Mouse (Mus musculus) cerebellum, postnatal 4 days (tissue): ENCODE measurements around the gene Ap3m1.

Experiments used
- DNase-seq, 2 experiments: peaks; one replicate each; pipeline ENCODE4 v3.0.0; 2022; ENCODE audit warnings: low spot score in 2 of 2, mixed read lengths in 1 of 2

Ap3m1 gene

DNA sequence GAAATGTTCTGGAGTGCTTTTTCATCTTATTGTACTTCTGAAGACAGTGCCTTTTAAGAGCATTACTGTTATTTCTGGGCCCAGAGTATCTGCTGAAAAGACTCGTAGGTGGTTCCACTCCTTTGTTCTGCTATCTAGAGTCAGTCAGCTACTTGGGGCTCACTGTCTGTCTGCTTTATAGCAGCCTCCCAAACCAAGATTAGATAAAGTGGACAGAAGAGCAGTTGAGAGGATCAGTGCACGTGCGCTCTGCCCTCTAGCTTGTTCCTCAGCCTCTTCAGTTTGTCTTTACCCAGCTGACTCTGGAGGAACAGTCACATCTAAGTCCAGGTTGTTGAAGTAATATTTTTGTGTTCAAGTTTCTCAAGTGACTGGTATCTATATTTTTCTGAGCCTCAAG is 21.7 kb upstream of the Ap3m1 start:
- DNase-seq: no peak

DNA sequence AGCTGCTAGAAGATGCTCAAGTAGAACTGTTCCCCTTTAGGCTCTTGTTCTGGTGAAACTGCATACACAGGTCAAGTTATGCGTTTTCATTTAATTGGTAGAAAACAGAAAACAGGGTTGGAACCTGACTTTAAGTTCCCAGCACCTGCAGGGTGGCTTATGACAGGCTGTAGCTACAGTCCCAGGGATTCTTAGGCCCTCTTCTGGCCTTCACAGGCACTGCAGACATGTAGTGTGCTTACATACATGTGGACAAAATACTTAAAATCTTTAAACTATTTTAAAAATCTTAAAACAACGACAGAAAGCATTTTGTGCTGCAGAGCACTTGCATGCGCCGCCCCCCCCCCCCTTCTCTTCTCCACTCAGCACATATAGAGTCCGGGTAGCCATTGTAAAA is 17.3 kb upstream of the Ap3m1 start:
- no peak for DNase-seq

DNA sequence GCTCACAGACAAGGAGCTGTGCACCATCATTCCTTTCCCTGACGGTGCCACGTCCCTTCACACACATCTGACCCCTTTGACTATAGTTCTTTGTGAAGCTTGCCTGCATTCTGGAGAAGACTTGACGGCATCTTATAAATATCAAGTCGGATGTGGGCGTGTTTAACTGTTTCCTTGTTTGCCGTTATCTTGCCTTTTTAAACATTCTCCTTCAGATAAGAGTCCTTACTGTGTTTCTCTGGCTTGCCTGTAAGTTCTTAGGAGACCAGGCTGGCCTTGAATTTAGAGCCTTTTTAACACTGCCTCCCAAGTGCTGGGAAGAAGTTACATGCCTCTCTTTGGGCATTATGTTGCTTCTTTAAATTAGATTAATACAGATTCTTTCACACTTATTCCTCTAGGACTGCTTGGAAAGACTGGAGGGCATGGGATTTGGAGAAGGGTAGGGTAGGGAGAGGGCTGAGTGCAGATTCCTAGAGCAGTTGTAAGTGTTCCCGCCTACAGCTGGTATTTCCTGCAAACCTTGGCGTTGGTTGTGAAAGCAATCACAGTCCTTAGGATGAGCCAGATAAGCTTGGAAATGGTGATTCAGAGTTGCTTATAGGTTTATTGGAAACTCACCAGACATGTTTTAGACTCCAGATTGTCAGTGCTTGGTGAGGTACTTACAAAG is 13.3 kb upstream of the Ap3m1 start:
- no peak for DNase-seq

DNA sequence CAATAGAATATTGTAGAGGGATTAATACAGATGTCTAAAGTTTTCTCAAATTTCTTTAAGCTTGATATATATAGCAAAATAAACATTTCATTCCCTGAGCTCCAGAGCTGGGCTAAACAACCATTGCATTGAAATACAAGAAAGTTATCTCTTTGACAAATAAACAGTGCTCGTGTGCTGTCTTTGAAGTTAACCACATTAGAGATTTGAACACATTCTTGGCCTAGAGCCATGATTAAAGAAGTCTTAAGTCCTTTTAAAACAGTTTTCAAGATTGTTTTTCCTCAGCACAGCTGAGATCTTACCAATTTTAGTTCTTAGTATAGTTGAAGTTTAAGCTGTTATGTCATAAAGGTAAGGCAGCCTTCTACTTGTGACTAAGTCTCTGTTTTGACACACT is 12.0 kb upstream of the Ap3m1 start:
- DNase-seq: no peak

DNA sequence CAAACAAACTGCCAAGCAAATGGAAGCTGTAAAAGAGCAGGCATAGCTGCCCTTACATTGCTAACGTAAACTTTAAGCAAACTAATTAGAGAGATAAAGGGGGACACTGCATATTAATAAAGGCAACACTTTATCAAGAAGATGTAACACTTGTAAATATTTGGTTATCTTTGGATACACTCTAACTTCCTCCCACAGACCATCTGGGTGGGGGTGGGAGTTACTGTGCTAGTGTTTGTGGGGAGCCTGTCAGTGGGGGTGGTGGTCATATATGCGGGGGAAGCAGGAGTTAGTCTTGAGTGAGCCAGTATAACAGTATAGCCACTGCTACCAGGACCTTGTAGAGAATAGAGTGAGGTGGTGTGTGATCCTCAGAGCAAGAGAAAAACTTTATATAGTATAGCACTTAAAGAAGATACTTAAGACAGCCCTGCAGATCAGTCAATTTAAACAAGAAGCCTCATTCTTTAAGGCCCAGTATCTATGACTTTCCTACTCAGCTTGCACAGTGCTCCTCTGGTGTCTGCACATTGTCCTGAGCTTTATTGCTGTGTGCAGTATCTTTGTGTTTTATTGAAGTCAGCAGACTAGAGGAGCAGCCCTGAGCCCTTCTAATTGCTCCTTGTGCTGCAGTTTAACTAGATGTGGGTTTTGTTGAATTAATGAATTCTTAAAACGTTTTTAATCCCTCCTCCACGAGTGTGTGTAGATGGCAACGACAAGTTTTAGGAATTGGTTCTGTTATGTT is 10.6 kb upstream of the Ap3m1 start:
- no peak for DNase-seq

DNA sequence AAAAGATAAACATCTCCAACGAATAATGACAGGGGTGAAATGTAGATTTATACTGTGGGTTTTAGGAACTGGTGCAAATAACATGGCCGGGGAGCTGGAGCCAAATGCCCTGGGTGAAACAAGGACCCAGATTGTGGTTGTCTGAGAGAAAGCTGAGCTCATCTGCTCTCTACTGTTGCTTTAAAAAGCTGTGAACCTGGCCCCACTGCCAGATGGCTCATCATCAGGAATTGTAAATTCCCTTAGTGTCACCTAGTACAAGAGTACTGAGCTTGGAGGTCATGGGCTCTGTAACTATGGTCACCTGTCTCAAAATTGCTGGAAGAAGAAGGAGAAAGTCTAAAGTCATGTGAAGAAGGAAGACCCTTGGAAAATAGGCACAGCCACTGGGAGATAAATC is 6.7 kb upstream of the Ap3m1 start:
- no peak for DNase-seq

GRCm38 (mm10) chr14:21053586-21053985 is 1.3 kb upstream of the Ap3m1 start:
- no peak for DNase-seq

DNA sequence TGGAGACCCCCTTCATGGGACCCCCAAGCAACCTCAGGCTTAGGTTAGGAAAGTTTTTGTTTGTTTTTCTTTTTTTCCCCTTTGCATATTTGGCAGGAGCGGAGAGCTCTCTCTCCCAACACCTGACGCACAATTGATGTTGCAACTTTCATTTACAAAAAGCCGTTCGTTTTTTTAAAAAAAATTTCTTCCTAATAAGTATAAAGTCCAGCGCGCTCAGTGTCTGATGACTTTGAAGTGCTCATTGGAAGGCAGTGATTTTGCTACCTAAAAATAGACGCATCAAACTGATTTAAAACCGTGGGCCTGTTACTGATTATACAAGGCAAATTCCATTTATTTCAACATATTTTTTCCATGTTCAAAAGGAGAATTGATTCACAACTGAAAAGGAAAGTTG is 843 bp upstream of the Ap3m1 start:
- no peak for DNase-seq

DNA sequence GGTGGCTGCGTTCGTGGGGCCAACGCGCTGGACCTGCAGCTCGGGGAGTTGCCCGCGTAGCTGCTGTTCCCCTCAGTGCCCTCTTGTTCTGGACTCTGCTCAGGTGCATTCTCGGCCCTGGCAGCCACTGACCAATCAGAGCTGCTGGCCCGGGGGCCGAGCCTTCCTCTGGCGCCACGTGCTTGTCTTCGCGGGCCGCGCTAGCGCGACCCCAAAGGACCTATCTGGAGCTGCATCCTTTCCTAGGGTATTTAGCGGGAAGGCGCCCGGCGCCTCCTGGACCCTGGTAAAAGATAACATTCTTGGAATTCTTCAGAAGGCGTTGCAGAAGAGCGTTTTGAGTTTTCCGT is 448 bp upstream of the Ap3m1 start:
- peak; percentile 38 to 70 for DNase-seq

- DNase-seq: no peak
Measured at GRCm38 (mm10) chr14:21051380-21052111, 762 bp downstream of the Ap3m1 start.

DNA sequence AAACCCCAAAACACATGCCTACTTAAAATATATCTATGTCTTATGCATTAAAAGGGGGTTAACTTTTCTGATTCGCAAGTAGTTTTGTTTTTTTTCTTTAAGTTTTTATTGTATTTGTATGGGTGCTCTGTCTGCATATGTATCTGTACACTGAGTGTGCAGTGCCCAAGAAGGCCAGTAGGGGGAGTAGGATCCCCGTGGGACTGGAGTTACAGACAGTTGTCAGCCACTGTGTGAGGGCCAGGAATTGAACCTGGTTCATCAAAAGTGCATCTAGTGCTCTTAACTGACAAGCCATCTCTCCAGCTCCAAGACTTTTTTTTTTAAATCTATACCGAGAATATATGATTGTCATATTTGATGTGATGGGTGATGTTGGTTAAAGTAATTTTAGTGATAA is 1.6 kb downstream of the Ap3m1 start:
- peak in 1 of 2 experiments; percentile 34 for DNase-seq

- peak in 1 of 2 experiments; percentile 16 for DNase-seq
Measured at GRCm38 (mm10) chr14:21048879-21049278, 3.4 kb downstream of the Ap3m1 start.

DNA sequence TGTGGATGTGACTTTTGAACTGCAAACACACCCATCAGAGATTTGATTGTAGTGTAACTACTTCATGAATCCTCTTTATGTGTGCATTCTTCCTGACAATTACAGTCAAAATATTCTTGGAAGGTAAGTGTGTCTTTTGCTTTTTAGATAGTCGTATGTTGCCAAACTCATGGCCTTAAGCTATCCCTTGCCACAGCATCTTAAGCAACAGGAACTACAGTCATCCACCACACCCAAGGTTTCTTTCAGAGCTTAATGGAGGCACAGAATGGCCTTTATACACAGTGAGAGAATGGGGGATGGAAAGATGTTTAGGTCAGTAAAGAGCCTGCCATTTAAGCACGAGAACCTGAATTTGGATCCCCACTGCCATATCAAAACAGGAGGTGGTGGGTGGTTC is 4.5 kb downstream of the Ap3m1 start:
- no peak for DNase-seq

- DNase-seq: no peak
Measured at GRCm38 (mm10) chr14:21039623-21040022, 12.7 kb downstream of the Ap3m1 start.

DNA sequence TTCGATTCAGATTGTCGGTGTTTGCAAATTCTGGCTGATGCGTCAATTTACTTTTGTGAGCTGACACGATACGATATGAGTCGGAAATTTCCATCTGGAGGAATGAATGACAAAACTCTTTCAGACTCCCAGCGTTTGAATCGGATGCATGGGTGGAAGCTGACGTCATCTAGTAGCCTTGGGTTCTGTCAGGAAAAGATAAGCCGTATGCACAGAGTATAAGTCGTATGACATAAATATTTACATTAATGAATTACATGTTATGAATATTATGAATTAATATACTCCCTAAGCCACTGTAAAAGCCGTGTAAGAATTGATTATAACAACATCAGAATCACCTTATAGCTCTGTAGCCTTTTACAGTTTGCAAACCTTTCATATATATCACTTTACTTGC is 13.2 kb downstream of the Ap3m1 start:
- DNase-seq: no peak

- no peak for DNase-seq
Measured at GRCm38 (mm10) chr14:21034791-21035190, 17.5 kb downstream of the Ap3m1 start.

DNA sequence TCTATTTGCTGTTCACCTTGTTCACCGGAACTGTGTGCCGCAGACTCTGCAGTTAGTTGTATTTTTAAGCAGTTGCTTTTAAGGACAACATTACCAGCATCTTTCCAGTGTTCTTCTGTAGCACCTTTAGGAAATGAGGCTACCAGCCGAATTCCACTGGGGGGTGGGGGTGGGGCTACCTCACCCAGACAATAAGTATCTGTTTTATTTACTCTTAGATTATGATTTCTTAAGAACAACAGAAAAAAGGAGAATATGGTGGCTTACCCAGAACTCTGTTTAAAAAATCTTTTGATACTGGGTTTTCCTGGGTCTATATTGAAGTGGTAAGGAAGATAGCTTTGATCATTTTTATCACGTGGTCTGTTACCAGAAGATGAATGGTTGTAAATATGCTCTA is 18.0 kb downstream of the Ap3m1 start:
- DNase-seq: no peak

- no peak for DNase-seq
Measured at GRCm38 (mm10) chr14:21031783-21032511, 20.4 kb downstream of the Ap3m1 start.

- no peak for DNase-seq
Measured at GRCm38 (mm10) chr14:21029025-21029659, 23.2 kb downstream of the Ap3m1 start.

DNA sequence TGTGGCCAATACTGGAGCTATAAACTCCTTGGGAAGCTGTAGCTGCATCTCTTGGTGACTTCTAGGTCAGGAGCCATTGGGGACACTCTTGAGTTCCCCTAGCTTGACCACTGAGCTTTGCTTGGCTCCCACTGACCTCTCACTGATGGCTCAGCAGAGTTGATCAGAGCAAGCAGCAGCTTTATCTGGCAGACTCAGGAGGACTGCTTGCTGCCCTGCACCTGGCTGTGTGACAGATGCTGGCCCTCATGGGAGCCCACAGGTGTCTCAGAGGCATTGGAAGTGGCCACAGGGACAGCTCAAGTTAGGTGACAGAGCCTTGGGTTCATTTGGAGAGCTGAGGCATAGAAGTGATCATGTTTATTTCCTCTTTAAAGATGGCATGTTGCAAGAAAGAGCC is 24.8 kb downstream of the Ap3m1 start:
- DNase-seq: no peak

DNA sequence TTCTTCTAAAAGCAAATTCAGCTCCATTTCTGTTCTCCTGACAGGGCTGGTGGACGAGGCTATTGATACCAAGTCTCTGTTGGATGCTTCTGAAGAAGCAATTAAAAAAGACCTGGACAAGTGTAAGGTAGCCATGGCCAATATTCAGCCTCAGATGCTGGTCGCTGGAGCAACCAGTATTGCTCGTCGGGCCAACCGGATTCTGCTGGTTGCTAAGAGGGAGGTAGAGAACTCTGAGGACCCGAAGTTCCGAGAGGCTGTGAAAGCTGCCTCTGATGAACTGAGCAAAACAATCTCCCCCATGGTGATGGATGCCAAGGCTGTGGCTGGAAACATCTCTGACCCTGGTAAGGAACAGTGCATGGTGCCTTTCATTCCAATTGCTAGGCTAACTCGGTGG is 31.9 kb downstream of the Ap3m1 start:
- DNase-seq: no peak

GRCm38 (mm10) chr14:21018977-21019376 is 33.3 kb downstream of the Ap3m1 start:
- no peak for DNase-seq
